Mouse (Mus musculus) hematopoietic multipotent progenitor cell, adult 10-12 weeks (in vitro differentiated cells): ENCODE data around the gene Atp2c2. TPM values are rescaled to one million over a fixed set of nuclear protein-coding genes. Genes with fewer than 3 reads are reported as not detected.

Experiments
- polyA plus RNA-seq: library from polyadenylated mRNA; stranded (reverse); fragments of >175 nt; gene quantifications from 2 replicates; pipeline ENCODE4 v1.2.3, GENCODE M21; 2012; ENCODE audit warnings: low replicate concordance

Gene Atp2c2
- polyA plus RNA-seq, result 0.06 and 0.07 TPM in 2 replicates

DNA sequence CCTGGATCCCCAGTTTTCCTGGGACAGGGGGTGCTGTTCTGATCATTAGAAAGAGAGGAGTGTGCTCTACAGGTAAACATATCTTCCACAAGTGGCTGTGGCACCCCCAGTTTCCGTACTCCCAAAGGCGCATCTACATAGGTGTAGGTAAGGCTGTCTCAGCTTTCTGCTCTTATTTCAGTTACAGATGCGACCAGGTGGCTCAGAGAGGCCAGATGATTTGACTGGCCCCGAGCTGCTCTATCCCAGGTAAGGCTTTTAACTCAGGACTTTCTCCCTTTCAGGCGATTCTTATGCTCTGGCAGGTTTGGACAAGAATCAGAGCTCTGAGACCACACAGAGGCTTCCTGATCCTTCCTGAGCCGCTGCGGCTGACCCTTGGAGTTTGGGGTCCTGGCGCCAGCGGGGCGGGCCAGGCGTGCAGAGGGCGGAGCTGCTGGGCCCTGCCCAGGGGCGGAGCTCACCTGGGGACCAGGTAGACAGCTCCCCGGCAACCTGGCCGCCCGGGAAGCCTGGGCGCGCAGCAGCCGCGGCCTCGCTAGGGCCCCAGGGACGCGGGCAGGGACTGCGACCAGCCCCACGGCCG lies at the start of gene Atp2c2:
Gene Atp2c2 (plus strand): TSS at position 461 of the 586 bp plus-strand sequence.

GRCm38 (mm10) chr8:119666219-119666951 lies 33.4 kb upstream of the Atp2c2 start, which contains the start of gene Wfdc1:
Gene Wfdc1, plus strand, starts transcription at chr8:119666365.

DNA sequence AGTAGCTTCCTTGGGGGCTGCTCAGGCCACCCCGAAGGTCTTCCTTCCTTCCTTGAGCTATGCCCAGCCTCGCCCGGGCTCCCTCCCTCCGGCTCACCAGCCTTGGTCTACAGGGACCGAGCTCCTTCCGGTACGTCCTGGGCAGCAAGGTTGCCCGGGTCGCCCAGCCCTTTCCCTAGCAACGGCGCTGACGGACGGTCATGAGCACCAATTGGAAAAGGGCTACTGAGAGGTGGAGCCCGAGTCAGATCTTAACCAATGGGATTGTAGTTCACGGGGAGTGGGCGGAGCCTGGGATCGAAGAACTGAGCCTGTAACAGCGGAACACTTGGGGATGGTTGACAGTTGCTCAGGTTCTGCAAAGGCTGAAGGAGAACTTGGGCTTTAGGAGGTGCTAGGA lies 78.5 kb downstream of the Atp2c2 start, which contains the start of gene Tldc1:
Gene Tldc1 (minus strand): TSS at position 154 of the 400 bp plus-strand sequence.

Other genes starting within 250 kb of the Atp2c2 start
- 0.08 TPM in 1 of 2 replicates, not detected in the other for gene Slc38a8, start 198.3 kb upstream of the Atp2c2 start, polyA plus RNA-seq
- 135 and 166 TPM in 2 replicates for gene Mbtps1, start 141.3 kb upstream of the Atp2c2 start, polyA plus RNA-seq
- gene Hsdl1, start 124.8 kb upstream of the Atp2c2 start, polyA plus RNA-seq, result 24.9 and 51.8 TPM in 2 replicates
- 0.06 TPM in 1 of 2 replicates, not detected in the other for gene Dnaaf1, start 124.8 kb upstream of the Atp2c2 start, polyA plus RNA-seq
- 49.0 and 95.8 TPM in 2 replicates for gene Taf1c, start 94.8 kb upstream of the Atp2c2 start, polyA plus RNA-seq
- gene Adad2, start 87.3 kb upstream of the Atp2c2 start, polyA plus RNA-seq, result not detected in 2 replicates
- gene Kcng4, start 64.3 kb upstream of the Atp2c2 start, polyA plus RNA-seq, result not detected in 2 replicates
- 0.10 TPM in 1 of 2 replicates, not detected in the other for gene Wfdc1, start 33.6 kb upstream of the Atp2c2 start, polyA plus RNA-seq
- gene Tldc1, start 78.4 kb downstream of the Atp2c2 start, polyA plus RNA-seq, result 3.3 and 4.3 TPM in 2 replicates
- 963 and 1,592 TPM in 2 replicates for gene Cotl1, start 140.5 kb downstream of the Atp2c2 start, polyA plus RNA-seq
- 20.7 and 29.6 TPM in 2 replicates for gene Klhl36, start 162.3 kb downstream of the Atp2c2 start, polyA plus RNA-seq
- gene Usp10, start 210.4 kb downstream of the Atp2c2 start, polyA plus RNA-seq, result 32.0 and 36.2 TPM in 2 replicates
- 25.2 and 37.7 TPM in 2 replicates for gene Gm20388, start 210.8 kb downstream of the Atp2c2 start, polyA plus RNA-seq